Mouse (Mus musculus) forebrain, embryonic 15.5 days (tissue): ENCODE measurements at regions not wholly inside any gene's neighbourhood (a gene's known extent, or its start where the extent isn't known, plus 50 kb on each side); places are given as distances from the start of the nearest gene placed in this dataset.

Experiments
- ATAC-seq: fragments of 200-750 bp; cut with Nextera tagmentation; replicated peaks from 2 replicates; pipeline ENCODE4 v1.8.0; 2017; ENCODE audit warnings: mild to moderate bottlenecking, moderate TSS enrichment, moderate library complexity
- H3K27ac ChIP-seq: fragments of 300-500 bp; sonication (generic); replicated peaks from 2 replicates; pipeline ENCODE4 v1.5.1; 2015; ENCODE audit warnings: mild to moderate bottlenecking, inconsistent platforms
- H3K27me3 ChIP-seq: fragments of 300-500 bp; sonication (generic); 2 replicates; pipeline ENCODE4 v1.6.1; 2015; ENCODE audit warnings: inconsistent platforms
- H3K36me3 ChIP-seq: fragments of 300-500 bp; sonication (generic); 2 replicates; pipeline ENCODE4 v1.6.1; 2015; ENCODE audit warnings: mild to moderate bottlenecking, inconsistent platforms
- H3K4me1 ChIP-seq: fragments of 300-500 bp; sonication (generic); 2 replicates; pipeline ENCODE4 v1.6.1; 2015; ENCODE audit warnings: inconsistent platforms
- H3K4me2 ChIP-seq: fragments of 300-500 bp; sonication (generic); replicated peaks from 2 replicates; pipeline ENCODE4 v1.6.1; 2015; ENCODE audit warnings: mild to moderate bottlenecking, inconsistent platforms
- H3K4me3 ChIP-seq: fragments of 300-500 bp; sonication (generic); 2 replicates; pipeline ENCODE4 v1.5.1; 2015; ENCODE audit warnings: mild to moderate bottlenecking, inconsistent platforms
- H3K9ac ChIP-seq: fragments of 300-500 bp; sonication (generic); replicated peaks from 2 replicates; pipeline ENCODE4 v1.6.1; 2015; ENCODE audit warnings: mild to moderate bottlenecking, inconsistent platforms
- H3K9me3 ChIP-seq: fragments of 300-500 bp; sonication (generic); 2 replicates; pipeline ENCODE4 v1.6.1; 2016; ENCODE audit warnings: inconsistent platforms
- WGBS: fragments of 180-500 bp; shearing (Covaris S2); methylation state at CpG from one replicate; pipeline ENCODE4 v1.1.7; 2015; ENCODE audit warnings: mixed read lengths; 5-methylcytosine and 5-hydroxymethylcytosine counted together

DNA sequence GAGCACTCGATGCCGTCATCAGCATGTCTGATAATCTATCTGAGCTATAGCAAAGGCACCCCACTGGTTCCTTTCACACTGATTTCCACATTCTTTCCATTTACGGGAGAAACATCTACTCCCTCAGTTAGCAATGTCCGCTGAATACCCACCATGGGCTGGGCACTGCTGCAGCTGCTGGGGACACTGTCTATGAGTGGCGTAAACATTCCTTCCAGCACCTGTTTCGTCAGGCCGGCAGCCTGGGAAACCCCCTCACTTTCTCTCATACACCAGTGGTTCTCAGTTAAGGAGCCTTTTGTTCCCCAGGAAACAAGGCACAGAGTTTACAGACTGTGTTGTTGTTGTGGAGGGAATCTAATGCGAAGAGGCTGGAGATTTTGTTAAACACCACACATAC, 205.8 kb upstream of the Ajap1 start:
- Histone ChIP-seq H3K9me3 (no peaks in the 10 kb centered on the region), H3K4me1 (no peaks in the 10 kb centered on the region), H3K4me2 (no peak overlapping the region), H3K27ac (no peak overlapping the region), H3K36me3 (no peaks in the 10 kb centered on the region), H3K27me3 (no peaks in the 10 kb centered on the region), H3K4me3 (no peak overlapping the region), H3K9ac (no peak overlapping the region)
- ATAC-seq = no peak
- 43% methylated on average over 8 of the region's 8 CpGs for WGBS

DNA sequence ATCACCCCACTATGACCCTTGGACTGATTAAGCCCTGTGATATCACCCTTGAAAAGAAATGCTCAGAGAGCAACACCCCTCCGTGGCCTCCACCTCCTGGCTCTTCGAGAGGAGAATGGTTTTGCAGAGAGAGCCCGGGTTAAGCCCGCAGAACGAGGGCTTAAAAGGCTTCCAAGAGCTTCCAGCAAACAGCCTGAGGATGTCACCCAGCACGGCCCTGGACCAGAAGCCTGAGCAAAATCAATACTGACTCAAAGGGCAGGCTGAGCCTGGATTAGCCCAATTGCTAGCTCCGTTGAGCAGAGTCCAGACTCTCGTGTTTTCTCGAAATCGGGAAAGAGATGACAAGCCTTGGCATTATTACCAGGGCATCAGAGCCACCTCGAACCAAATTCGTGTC, 211.3 kb upstream of the Ajap1 start:
- no peak overlapping the region for H3K4me2 ChIP-seq
- no peaks in the 10 kb centered on the region for H3K9me3 ChIP-seq
- no peak overlapping the region for H3K4me3 ChIP-seq
- ATAC-seq = no peak
- H3K36me3 ChIP-seq = no peaks in the 10 kb centered on the region
- H3K4me1 ChIP-seq = peaks cover 12% of the 10 kb centered on the region
- no peak overlapping the region for H3K27ac ChIP-seq
- no peak overlapping the region for H3K9ac ChIP-seq
- WGBS = 68% methylated on average over 12 of the region's 12 CpGs
- H3K27me3 ChIP-seq = no peaks in the 10 kb centered on the region

DNA sequence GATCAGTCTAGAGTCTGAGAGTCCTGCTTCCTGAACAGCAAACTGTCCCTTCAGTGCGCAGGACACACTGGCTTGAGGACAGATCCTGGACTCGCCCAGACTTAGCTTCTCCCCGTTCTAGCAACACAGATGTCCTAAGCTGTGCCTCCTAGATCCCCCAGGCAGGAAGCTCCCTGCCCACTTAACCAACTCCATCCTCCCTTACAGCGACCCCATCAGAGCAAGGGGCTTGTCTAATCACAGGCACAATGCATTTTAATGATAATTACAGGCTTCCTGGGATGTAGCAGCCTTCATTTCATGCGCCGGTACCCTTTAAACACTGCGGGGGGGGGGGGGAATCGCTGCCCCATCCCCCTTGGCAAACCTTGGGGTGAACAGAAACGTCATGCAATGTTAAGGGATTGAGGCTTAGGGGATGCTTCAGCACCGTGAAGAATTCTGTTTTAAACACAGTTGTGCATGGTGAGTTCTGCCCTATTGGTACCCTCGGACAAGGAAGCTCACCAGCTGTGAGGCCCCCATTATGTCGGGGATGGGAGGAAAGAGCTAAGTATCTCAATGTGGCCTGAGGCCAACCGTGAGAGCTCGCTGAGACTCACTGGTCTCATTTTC, 213.9 kb upstream of the Ajap1 start:
- Histone ChIP-seq H3K4me3 (no peak overlapping the region), H3K27ac (0 out of 2 replicates have a peak overlapping the region, but pooled peaks have one; percentile 28), H3K36me3 (no peaks in the 10 kb centered on the region), H3K9me3 (no peaks in the 10 kb centered on the region), H3K4me1 (peaks cover 12% of the 10 kb centered on the region), H3K4me2 (no peak overlapping the region), H3K27me3 (no peaks in the 10 kb centered on the region), H3K9ac (no peak overlapping the region)
- peak; percentile 57; the same call in 1 of the 2 replicates for ATAC-seq
- WGBS = 9% methylated on average over 14 of the region's 14 CpGs

DNA sequence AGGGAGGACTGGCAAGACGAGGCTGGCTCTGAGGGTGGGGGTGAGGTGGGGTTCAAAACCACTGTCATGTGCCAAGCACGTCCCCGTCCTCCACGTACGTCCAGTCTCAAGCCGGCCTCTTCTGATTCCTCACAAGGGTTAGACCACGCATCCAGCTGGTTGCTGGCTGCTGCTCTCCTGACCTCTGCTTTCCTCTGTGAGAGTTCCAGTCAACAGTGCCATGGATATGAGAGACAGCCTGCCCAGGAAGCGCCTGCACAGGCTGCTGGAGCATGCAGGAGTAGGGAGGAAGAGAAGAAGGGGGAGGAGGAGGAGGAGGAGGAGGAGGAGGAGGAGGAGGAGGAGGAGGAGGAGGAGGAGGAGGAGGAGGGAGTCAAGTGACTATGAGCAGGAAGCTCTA, 224.6 kb upstream of the Ajap1 start:
- H3K9me3 ChIP-seq = no peaks in the 10 kb centered on the region
- ATAC-seq = no peak
- H3K4me2 ChIP-seq = no peak overlapping the region
- H3K36me3 ChIP-seq = no peaks in the 10 kb centered on the region
- no peak overlapping the region for H3K27ac ChIP-seq
- H3K27me3 ChIP-seq = no peaks in the 10 kb centered on the region
- no peak overlapping the region for H3K9ac ChIP-seq
- 80% methylated on average over 8 of the region's 8 CpGs for WGBS
- no peaks in the 10 kb centered on the region for H3K4me1 ChIP-seq
- H3K4me3 ChIP-seq = no peak overlapping the region

DNA sequence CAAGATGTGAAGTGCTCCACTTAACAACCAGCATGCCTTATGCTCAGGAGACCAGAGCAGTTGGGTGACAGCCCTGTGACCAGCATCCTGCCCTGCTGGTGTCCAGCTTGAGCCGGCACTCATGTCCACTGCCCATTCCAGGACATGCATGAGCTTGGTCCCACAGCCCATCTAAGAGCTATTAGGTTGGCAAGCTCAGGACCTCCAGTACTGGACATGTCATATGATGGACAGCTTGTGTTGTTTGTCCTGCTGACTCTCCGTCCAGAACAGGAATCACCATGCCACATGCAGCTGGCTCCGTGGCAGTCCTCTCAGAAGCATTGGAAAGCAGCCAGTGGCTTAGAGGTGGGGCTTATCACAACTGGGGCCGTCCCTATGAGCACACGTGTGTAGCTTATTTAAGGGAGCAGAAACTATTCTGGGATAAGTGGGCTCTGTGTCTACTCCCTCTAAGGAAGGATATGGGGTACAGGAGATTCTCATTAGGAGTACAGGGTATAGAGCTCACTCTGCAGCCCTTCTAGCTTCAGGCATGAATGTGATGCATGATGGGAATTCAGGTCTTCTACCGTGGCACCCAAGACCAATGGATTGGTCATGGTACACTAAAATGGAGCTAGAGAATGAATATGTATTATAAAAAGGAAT, 232.5 kb upstream of the Ajap1 start:
- H3K4me1 ChIP-seq = peaks cover 7% of the 10 kb centered on the region; the same call in 1 of the 2 replicates
- H3K9me3 ChIP-seq = no peaks in the 10 kb centered on the region
- no peak for ATAC-seq
- no peaks in the 10 kb centered on the region for H3K36me3 ChIP-seq
- no peak overlapping the region for H3K4me2 ChIP-seq
- no peak overlapping the region for H3K9ac ChIP-seq
- H3K4me3 ChIP-seq = no peak overlapping the region
- no peak overlapping the region for H3K27ac ChIP-seq
- H3K27me3 ChIP-seq = no peaks in the 10 kb centered on the region
- 43% methylated on average over 6 of the region's 6 CpGs for WGBS

DNA sequence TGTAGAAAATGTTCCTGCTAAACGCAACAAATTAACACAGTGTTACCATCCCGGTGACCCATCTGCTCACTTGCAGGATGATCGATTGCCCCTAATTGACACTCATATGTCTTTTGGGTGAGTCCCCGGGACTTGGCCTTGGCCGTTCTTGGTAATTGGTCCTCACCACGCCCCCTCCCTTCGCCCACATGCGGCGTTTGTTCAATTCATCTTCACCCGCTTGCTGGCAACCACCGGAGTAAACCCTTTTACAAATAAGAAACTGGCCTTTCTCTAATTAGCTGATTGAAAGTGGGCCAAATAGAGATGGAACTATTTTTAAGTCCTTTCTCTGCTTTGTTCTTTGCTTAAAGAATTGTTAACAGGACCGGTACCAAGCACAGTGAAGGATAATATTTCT, 234.7 kb upstream of the Ajap1 start:
- no peaks in the 10 kb centered on the region for H3K27me3 ChIP-seq
- WGBS = 30% methylated on average over 12 of the region's 12 CpGs
- H3K9ac ChIP-seq = no peak overlapping the region
- ATAC-seq = no peak
- H3K4me1 ChIP-seq = peaks cover 7% of the 10 kb centered on the region; the same call in 1 of the 2 replicates
- no peaks in the 10 kb centered on the region for H3K36me3 ChIP-seq
- no peaks in the 10 kb centered on the region for H3K9me3 ChIP-seq
- no peak overlapping the region for H3K4me3 ChIP-seq
- no peak overlapping the region for H3K4me2 ChIP-seq
- no peak overlapping the region for H3K27ac ChIP-seq

DNA sequence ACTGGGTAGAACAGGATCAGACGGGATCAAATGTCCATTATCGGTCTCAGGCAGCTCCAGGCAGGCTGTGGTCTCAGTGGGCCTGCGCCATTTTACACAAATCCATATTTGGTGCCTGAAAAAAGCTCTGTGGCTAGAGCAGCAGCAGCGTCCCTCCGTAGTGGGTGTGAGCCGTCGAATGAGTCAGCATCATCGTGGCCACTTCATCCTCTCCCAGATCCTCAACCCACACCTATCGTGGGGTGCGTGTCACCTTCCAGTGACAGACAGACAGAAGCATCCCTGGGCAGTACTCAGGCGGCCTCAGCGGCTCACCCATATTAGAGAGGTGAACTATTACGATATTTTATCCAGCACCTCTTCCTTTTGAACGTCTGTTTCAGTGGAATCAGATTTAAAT, 233.0 kb upstream of the A430005L14Rik start:
- Histone ChIP-seq H3K9me3 (no peaks in the 10 kb centered on the region), H3K27me3 (no peaks in the 10 kb centered on the region), H3K27ac (no peak overlapping the region), H3K4me1 (peaks cover 10% of the 10 kb centered on the region), H3K4me3 (no peak overlapping the region), H3K36me3 (no peaks in the 10 kb centered on the region), H3K4me2 (no peak overlapping the region), H3K9ac (no peak overlapping the region)
- 91% methylated on average over 14 of the region's 14 CpGs for WGBS
- ATAC-seq = no peak

DNA sequence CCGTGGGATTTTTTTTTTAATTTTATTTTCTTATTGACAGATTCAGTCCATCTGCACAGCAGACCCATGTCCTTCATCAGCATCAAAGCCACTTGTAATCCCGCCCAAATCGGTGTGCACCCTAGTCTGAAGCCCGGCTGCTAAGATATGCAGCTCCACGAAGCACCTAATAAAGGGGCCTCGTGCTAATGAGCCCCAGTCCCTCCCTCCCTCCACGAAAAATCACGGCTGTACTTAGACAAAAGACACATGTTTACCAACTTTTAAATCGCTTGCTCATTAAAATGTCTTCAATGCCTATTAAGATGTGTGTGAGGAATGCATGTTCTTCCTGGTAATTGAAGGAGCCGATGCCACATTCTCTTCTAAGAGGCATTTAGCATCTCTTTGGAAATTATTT, 229.8 kb upstream of the A430005L14Rik start:
- Histone ChIP-seq H3K27me3 (no peaks in the 10 kb centered on the region), H3K36me3 (no peaks in the 10 kb centered on the region), H3K4me2 (no peak overlapping the region), H3K4me3 (no peak overlapping the region), H3K27ac (no peak overlapping the region), H3K9me3 (no peaks in the 10 kb centered on the region), H3K4me1 (peaks cover 6% of the 10 kb centered on the region; the same call in 1 of the 2 replicates), H3K9ac (no peak overlapping the region)
- WGBS = 16% methylated on average over 10 of the region's 10 CpGs
- ATAC-seq = no peak

DNA sequence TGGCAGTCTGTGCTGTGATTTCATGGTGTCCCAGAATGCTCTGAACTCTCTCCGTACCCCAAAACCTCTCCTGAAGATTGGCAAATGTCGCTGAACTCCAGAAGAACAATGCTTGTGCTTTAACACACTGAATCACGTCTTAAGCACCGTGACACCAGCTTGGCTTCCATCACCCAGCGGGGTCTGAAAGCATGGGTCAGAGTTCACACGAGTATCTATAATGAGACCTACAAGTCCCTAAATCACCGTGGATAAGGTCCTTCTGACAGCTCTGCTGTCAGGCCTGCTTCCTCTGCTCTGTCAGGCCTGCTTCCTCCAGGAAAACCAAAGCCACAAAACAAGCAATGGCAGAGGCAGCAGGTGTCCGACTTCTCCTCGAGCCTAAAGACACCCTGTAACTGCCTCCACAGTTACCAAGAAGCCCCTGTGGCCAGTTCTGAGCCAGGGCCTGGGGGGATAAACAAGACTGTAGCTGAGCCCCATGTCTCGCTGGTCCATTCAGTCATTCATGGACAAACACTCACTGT, 229.1 kb upstream of the A430005L14Rik start:
- no peak overlapping the region for H3K9ac ChIP-seq
- H3K36me3 ChIP-seq = no peaks in the 10 kb centered on the region
- H3K4me2 ChIP-seq = no peak overlapping the region
- WGBS = 39% methylated on average over 10 of the region's 10 CpGs
- H3K4me3 ChIP-seq = no peak overlapping the region
- peaks cover 6% of the 10 kb centered on the region; the same call in 1 of the 2 replicates for H3K4me1 ChIP-seq
- H3K9me3 ChIP-seq = no peaks in the 10 kb centered on the region
- H3K27ac ChIP-seq = no peak overlapping the region
- no peak for ATAC-seq
- H3K27me3 ChIP-seq = no peaks in the 10 kb centered on the region

DNA sequence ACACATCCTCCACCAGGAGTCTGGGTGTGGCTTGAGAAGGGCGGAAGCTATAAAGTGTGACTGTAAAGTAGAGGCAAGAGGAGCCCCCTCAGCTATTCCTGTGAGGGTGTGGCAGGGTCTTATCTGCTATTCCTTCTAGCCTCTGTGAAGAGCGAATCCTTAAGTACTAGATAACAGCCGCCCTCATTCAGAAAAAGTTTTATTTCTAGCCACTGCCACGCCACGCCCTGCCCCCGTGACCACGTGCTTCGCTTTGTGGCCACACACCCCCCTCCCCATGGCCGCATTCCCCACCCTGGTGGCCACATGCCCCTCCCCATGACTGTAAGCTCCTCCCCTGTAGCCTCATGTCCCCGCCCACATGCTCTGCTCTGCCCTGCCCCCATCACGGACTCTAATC, 218.9 kb upstream of the A430005L14Rik start:
- Histone ChIP-seq H3K36me3 (no peaks in the 10 kb centered on the region), H3K9me3 (no peaks in the 10 kb centered on the region), H3K4me2 (no peak overlapping the region), H3K27me3 (no peaks in the 10 kb centered on the region), H3K4me1 (no peaks in the 10 kb centered on the region), H3K4me3 (no peak overlapping the region), H3K9ac (no peak overlapping the region), H3K27ac (no peak overlapping the region)
- ATAC-seq = no peak
- WGBS = 92% methylated on average over 11 of the region's 11 CpGs

DNA sequence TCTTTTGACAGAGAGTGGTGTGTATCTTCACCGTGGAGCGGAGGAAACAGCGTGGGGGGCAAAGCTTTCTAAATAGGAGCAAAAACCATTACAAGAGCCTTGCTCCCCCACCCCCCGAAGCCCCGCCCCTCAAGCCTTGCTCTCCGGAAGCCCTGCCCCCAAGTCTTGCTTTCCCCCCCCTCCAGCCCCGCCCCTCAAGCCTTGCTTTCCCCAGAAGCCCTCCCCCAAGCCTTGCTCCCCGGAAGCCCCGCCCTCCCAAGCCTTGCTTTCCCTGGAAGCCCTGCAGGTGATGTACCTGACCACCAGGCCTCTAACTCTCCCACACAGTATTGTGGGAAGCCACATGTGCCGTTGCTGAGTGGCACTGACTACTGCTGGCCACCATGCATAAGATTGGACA, 214.8 kb upstream of the A430005L14Rik start:
- Histone ChIP-seq H3K27ac (no peak overlapping the region), H3K36me3 (no peaks in the 10 kb centered on the region), H3K27me3 (no peaks in the 10 kb centered on the region), H3K9me3 (no peaks in the 10 kb centered on the region), H3K4me1 (no peaks in the 10 kb centered on the region), H3K4me3 (no peak overlapping the region), H3K4me2 (no peak overlapping the region), H3K9ac (no peak overlapping the region)
- WGBS = 91% methylated on average over 10 of the region's 10 CpGs
- ATAC-seq = no peak

DNA sequence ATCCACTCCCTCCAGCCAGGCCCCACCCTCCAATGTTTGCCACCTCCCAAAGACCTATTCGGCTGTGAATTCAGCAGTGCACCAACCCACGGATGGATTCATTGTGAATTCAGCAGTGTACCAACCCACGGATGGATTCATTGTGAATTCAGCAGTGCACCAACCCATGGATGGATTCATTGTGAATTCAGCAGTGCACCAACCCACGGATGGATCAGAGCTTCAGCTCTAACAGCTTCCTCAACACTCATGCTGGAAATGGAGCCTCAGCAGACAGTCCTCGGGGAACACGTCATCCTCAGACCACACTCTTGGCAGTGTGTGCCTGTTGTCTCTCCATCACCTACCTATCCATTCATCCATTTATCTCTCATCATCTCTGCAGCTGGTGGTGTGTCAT, 204.2 kb upstream of the A430005L14Rik start:
- H3K36me3 ChIP-seq = no peaks in the 10 kb centered on the region
- H3K9me3 ChIP-seq = no peaks in the 10 kb centered on the region
- no peak overlapping the region for H3K27ac ChIP-seq
- H3K27me3 ChIP-seq = no peaks in the 10 kb centered on the region
- no peak overlapping the region for H3K4me3 ChIP-seq
- ATAC-seq = no peak
- no peak overlapping the region for H3K9ac ChIP-seq
- no peak overlapping the region for H3K4me2 ChIP-seq
- WGBS = 68% methylated on average over 6 of the region's 6 CpGs
- H3K4me1 ChIP-seq = peaks cover 5% of the 10 kb centered on the region; the same call in 1 of the 2 replicates

DNA sequence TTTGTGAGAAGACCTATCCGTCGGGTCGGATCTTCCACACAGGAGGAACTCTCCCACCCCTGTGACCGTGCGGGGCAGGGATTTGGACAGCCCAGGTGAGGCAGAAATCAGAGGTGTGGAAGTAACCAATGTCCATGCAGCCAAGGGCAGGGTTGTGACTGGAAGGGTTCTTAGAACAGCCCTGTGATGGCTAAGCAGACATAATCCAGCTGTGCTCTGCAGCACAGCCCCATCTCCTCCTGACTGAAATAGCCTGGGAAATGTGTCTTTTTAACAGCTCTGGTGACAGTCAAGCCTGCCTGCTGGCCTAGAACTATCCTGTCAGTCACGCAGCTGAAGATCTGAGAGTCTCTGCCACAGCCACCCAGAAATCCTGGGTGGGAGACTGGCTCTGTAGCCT, 198.7 kb upstream of the A430005L14Rik start:
- Histone ChIP-seq H3K9ac (no peak overlapping the region), H3K4me1 (no peaks in the 10 kb centered on the region), H3K27ac (no peak overlapping the region), H3K9me3 (no peaks in the 10 kb centered on the region), H3K4me2 (no peak overlapping the region), H3K36me3 (no peaks in the 10 kb centered on the region), H3K27me3 (no peaks in the 10 kb centered on the region), H3K4me3 (no peak overlapping the region)
- WGBS = 97% methylated on average over 6 of the region's 6 CpGs
- no peak for ATAC-seq
